Mouse (Mus musculus): ENCODE measurements around the gene Irs1. TPM values are rescaled to one million over a fixed set of nuclear protein-coding genes. Genes with fewer than 3 reads are reported as not detected.
A peak's percentile ranks its signal among the peaks of the same experiment; 100 is the strongest.

The Irs1 gene
- total and polyA plus RNA-seq, 3 experiments, result not detected

DNA sequence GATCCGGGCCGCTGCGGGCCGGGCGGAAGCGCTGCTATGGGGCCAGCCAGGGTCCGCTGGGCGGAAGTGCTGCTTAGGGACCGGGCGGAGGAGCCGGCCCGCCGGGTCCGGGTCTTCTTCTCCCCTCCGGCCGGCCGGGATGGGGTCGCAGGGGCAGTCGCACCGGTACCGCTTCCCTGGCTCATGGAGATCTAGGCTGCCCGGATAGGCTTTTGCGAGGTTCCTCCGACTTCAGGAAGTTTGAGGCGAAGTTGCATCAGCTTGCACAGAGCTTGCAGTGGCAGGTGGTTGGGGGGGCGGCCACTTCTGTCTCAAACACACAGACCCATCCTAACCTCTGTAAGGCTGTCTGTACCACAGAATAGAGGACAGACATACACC is 25.5 kb upstream of the Irs1 start (continued):
- TF ChIP-seq UBTF (IDR thresholded peaks at IDR 0.05; ENCODE audit: borderline replicate concordance, insufficient read depth, low read depth, low read length) (no peak), CTCF (IDR thresholded peaks at IDR 0.05 in 2 of 3, conservative IDR thresholded peaks at IDR 0.05 in 1 of 3; ENCODE audit: control insufficient read depth in 1 of 3, insufficient read depth in 1 of 3, low read depth in 2 of 3, low read length in 3 of 3, poor library complexity in 1 of 3, severe bottlenecking in 1 of 3) (no peak), KAT2A (conservative IDR thresholded peaks at IDR 0.05; ENCODE audit: low read depth, low read length) (no peak), NRF1 (IDR thresholded peaks at IDR 0.05; ENCODE audit: insufficient read depth, low read depth, low read length, poor library complexity, severe bottlenecking) (no peak)

DNA sequence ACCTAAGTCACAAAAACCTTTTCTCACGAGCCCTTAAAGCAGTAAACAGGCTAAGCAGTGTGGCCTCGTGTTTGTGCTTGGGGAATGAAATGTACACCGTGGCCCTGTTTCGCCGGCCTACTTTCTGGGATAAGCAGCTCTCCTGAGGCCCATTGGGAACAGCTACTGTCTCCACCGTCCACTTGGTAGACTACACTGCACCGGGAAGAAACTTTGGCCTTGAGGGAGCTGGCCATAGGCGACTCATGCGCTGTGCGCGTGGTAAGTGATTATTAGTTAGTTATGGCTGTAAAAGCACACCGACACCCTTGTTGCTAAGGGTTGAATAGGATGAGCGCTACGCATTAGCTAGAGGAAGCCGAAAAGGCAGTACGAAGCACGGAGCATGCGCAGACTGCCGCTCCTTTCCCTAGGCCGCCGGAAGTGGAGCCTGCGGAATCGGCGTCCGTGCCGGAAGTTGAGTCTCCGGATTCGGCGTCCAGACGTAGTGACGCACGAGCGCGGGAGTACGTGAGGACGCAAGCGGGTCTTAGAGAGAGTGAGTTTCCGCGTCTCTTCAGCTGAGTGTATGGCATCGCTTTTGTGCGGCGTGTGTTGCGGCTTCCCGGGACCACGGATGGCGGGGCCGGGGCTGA is 25.0 kb upstream of the Irs1 start, which contains the start of gene Rhbdd1:
TSS of gene Rhbdd1 (plus strand) at position 342 of the 635 bp plus-strand sequence.
- peak within 1 kb of the TSS; percentile 93 for H3K9ac ChIP-seq (ENCODE audit: control insufficient read depth, low read depth, low read length, poor library complexity, severe bottlenecking)
- peaks cover 3 to 12% of the 10 kb centered on the region in 2 experiments; a peak in 3 of 4 replicates for H3K4me1 ChIP-seq (ENCODE audit: control insufficient read depth in 1 of 2, insufficient read depth in 2 of 2, low read length in 2 of 2)
- peaks cover 0 to 2% of the 10 kb centered on the region in 2 experiments; a peak in 1 of 4 replicates for H3K27me3 ChIP-seq (ENCODE audit: control insufficient read depth in 1 of 2, insufficient read depth in 2 of 2, low read length in 2 of 2)
- peaks cover 0 to 12% of the 10 kb centered on the region in 2 experiments; a peak in 2 of 4 replicates for H3K36me3 ChIP-seq (ENCODE audit: control insufficient read depth in 1 of 2, insufficient read depth in 2 of 2, low read length in 2 of 2)
- H3K9me3 ChIP-seq (replicated peaks; ENCODE audit: insufficient read depth, low read length), result no peaks in the 10 kb centered on the region
- peak within 1 kb of the TSS; percentile 79 for H3K27ac ChIP-seq (ENCODE audit: control insufficient read depth, low read depth, low read length)
- H3K79me2 ChIP-seq (ENCODE audit: control insufficient read depth, insufficient read depth, low read length, poor library complexity), result peaks cover 15% of the 10 kb centered on the region
- DNase-seq (ENCODE audit: low read depth, low spot score), result peak; percentile 97
- H3K4me3 ChIP-seq (ENCODE audit: control insufficient read depth in 1 of 2, insufficient read depth in 1 of 2, low read depth in 2 of 2, low read length in 2 of 2), result peak within 1 kb of the TSS; percentile 71 to 98
- TF ChIP-seq HCFC1 (IDR thresholded peaks at IDR 0.05; ENCODE audit: low read depth, low read length) (peak; percentile 88), MAZ (IDR thresholded peaks at IDR 0.05; ENCODE audit: low read depth, low read length) (no peak), USF1 (IDR thresholded peaks at IDR 0.05; ENCODE audit: low read depth, low read length) (no peak), TAL1 (IDR thresholded peaks at IDR 0.05; ENCODE audit: low read length) (no peak), ELF1 (IDR thresholded peaks at IDR 0.05; ENCODE audit: low read depth, low read length) (peak; percentile 81), MXI1 (IDR thresholded peaks at IDR 0.05; ENCODE audit: low read depth, low read length) (peak; percentile 58; the same call in 1 of the 2 replicates), E2F4 (IDR thresholded peaks at IDR 0.05; ENCODE audit: borderline replicate concordance, low read depth, low read length) (no peak), ZC3H11A (IDR thresholded peaks at IDR 0.05; ENCODE audit: low read depth, low read length) (no peak), MYB (IDR thresholded peaks at IDR 0.05; ENCODE audit: low read depth, low read length) (no peak), UBTF (IDR thresholded peaks at IDR 0.05; ENCODE audit: borderline replicate concordance, insufficient read depth, low read depth, low read length) (no peak), MYC (IDR thresholded peaks at IDR 0.05; ENCODE audit: low read depth, low read length) (no peak), MAFK (IDR thresholded peaks at IDR 0.05; ENCODE audit: borderline replicate concordance, low read depth, low read length) (no peak), BHLHE40 (IDR thresholded peaks at IDR 0.05; ENCODE audit: borderline replicate concordance, low read depth, low read length) (no peak), TBP (IDR thresholded peaks at IDR 0.05; ENCODE audit: low read depth, low read length) (peak; percentile 77), ZNF384 (IDR thresholded peaks at IDR 0.05; ENCODE audit: low read depth, low read length) (no peak), ZMIZ1 (IDR thresholded peaks at IDR 0.05; ENCODE audit: low read depth, low read length) (peak; percentile 79), EP300 (IDR thresholded peaks at IDR 0.05; ENCODE audit: low read depth in 1 of 2, low read length in 2 of 2) (no peak), SMC3 (IDR thresholded peaks at IDR 0.05; ENCODE audit: low read depth, low read length) (no peak), JUND (IDR thresholded peaks at IDR 0.05; ENCODE audit: low read depth, low read length) (no peak), CTCF (IDR thresholded peaks at IDR 0.05 in 2 of 3, conservative IDR thresholded peaks at IDR 0.05 in 1 of 3; ENCODE audit: control insufficient read depth in 1 of 3, insufficient read depth in 1 of 3, low read depth in 2 of 3, low read length in 3 of 3, poor library complexity in 1 of 3, severe bottlenecking in 1 of 3) (no peak), POLR2A (IDR thresholded peaks at IDR 0.05; ENCODE audit: control insufficient read depth in 1 of 2, insufficient read depth in 1 of 2, low read depth in 1 of 2, low read length in 2 of 2, poor library complexity in 1 of 2) (peak; percentile 62 to 93; a peak in 3 of 4 replicates), RCOR1 (IDR thresholded peaks at IDR 0.05; ENCODE audit: low read depth, low read length) (no peak), MEF2A (IDR thresholded peaks at IDR 0.05; ENCODE audit: extremely low read depth, insufficient replicate concordance, low read depth, low read length, poor library complexity, severe bottlenecking) (no peak), KAT2A (conservative IDR thresholded peaks at IDR 0.05; ENCODE audit: low read depth, low read length) (peak; percentile 52; the same call in 1 of the 2 replicates), MAX (IDR thresholded peaks at IDR 0.05; ENCODE audit: low read length) (no peak), GATA1 (IDR thresholded peaks at IDR 0.05; ENCODE audit: low read depth, low read length) (no peak), ZKSCAN1 (IDR thresholded peaks at IDR 0.05; ENCODE audit: low read depth, low read length) (no peak), NRF1 (IDR thresholded peaks at IDR 0.05; ENCODE audit: insufficient read depth, low read depth, low read length, poor library complexity, severe bottlenecking) (peak; percentile 85), RAD21 (IDR thresholded peaks at IDR 0.05; ENCODE audit: low read depth, low read length) (no peak), POLR2AphosphoS5 (IDR thresholded peaks at IDR 0.05; ENCODE audit: borderline replicate concordance, low read depth, low read length) (no peak), POLR2AphosphoS2 (IDR thresholded peaks at IDR 0.05; ENCODE audit: low read length) (peak; percentile 88), GABPA (IDR thresholded peaks at IDR 0.05; ENCODE audit: low read depth, low read length) (no peak), NELFE (IDR thresholded peaks at IDR 0.05; ENCODE audit: low read depth, low read length) (peak; percentile 92)

Data from MEL (cell line).